Mouse (Mus musculus): ENCODE measurements around the gene Hydin. TPM values are rescaled to one million over a fixed set of nuclear protein-coding genes. Genes with fewer than 3 reads are reported as not detected.

Hydin gene
- 0.07 and 0.09 TPM in 2 replicates for polyA plus RNA-seq (2012; rRNA removed)

GRCm38 (mm10) chr8:110266741-110267140, at the start of gene Hydin:
TSS of gene Hydin (plus strand) at chr8:110266977.

GRCm38 (mm10) chr8:110618391-110619207, 351.8 kb downstream of the Hydin start, which contains the start of gene Vac14:
TSS of gene Vac14 (plus strand) at chr8:110618585.

Other genes with a start within 250 kb of the Hydin start
- gene Chst4, start 227.2 kb upstream of the Hydin start, polyA plus RNA-seq (2012; rRNA removed): 0.01 TPM in 1 of 2 replicates, not detected in the other
- gene Zfp612, start 187.2 kb upstream of the Hydin start, polyA plus RNA-seq (2012; rRNA removed): 0.40 and 0.43 TPM in 2 replicates
- not detected in 2 replicates for gene Gm21964, start 165.8 kb upstream of the Hydin start, polyA plus RNA-seq (2012; rRNA removed)
- gene Gm17720, start 164.2 kb upstream of the Hydin start, polyA plus RNA-seq (2012; rRNA removed): not detected in 2 replicates
- gene Calb2, start 98.8 kb upstream of the Hydin start, polyA plus RNA-seq (2012; rRNA removed): not detected in 2 replicates
- 2.1 and 2.5 TPM in 2 replicates for gene Cmtr2, start 51.3 kb upstream of the Hydin start, polyA plus RNA-seq (2012; rRNA removed)